Mouse (Mus musculus) kidney, postnatal 0 days (tissue): ENCODE data around the gene 5031410I06Rik. TPM values are rescaled to one million over a fixed set of nuclear protein-coding genes. Genes with fewer than 3 reads are reported as not detected.
"Not testable (repeated sequence)": the region's sequence is repeated elsewhere in the genome, so short reads cannot be mapped to it uniquely, and the experiment has no call there.

Source experiments
- ATAC-seq: fragments of 200-750 bp; cut with Nextera tagmentation; replicated peaks from 2 replicates; pipeline ENCODE4 v1.8.0; 2017; ENCODE audit warnings: low read depth, moderate number of reproducible peaks, moderate TSS enrichment, moderate library complexity; ENCODE audit not compliant: low FRiP score
- DNase-seq: peaks from one replicate; pipeline ENCODE4 v3.0.0-alpha.2; 2016; ENCODE audit warnings: low spot score
- H3K27ac ChIP-seq: fragments of 300-500 bp; sonication (generic); 2 replicates; pipeline ENCODE4 v1.5.1; 2014; ENCODE audit warnings: mild to moderate bottlenecking
- H3K27me3 ChIP-seq: fragments of 300-500 bp; sonication (generic); 2 replicates; pipeline ENCODE4 v1.6.1; 2014; ENCODE audit warnings: low read length, mixed read lengths; ENCODE audit not compliant: insufficient read depth
- H3K36me3 ChIP-seq: fragments of 300-500 bp; sonication (generic); 2 replicates; pipeline ENCODE4 v1.6.1; 2014; ENCODE audit warnings: low read length, mixed read lengths; ENCODE audit not compliant: insufficient read depth
- H3K4me1 ChIP-seq: fragments of 300-500 bp; sonication (generic); replicated peaks from 2 replicates; pipeline ENCODE4 v1.6.1; 2014; ENCODE audit warnings: antibody characterized with exemption, low read length, mixed read lengths; ENCODE audit not compliant: insufficient read depth
- H3K4me2 ChIP-seq: fragments of 300-500 bp; sonication (generic); 2 replicates; pipeline ENCODE4 v1.6.1; 2014; ENCODE audit warnings: mild to moderate bottlenecking, low read length, moderate library complexity, mixed read lengths
- H3K4me3 ChIP-seq: fragments of 300-500 bp; sonication (generic); replicated peaks from 2 replicates; pipeline ENCODE4 v1.5.1; 2014; ENCODE audit warnings: low read depth, low read length
- H3K9ac ChIP-seq: fragments of 300-500 bp; sonication (generic); 2 replicates; pipeline ENCODE4 v1.6.1; 2014; ENCODE audit warnings: low read depth, low read length
- H3K9me3 ChIP-seq: fragments of 300-500 bp; sonication (generic); replicated peaks from 2 replicates; pipeline ENCODE4 v1.6.1; 2016; ENCODE audit warnings: low read length, inconsistent platforms, mixed read lengths
- CTCF ChIP-seq: IDR thresholded peaks from 2 replicates; pipeline ENCODE4 v1.5.1; 2016; ENCODE audit warnings: antibody characterized with exemption, low read depth, mild to moderate bottlenecking, moderate library complexity
- WGBS: fragments of 180-500 bp; shearing (Covaris S2); extraction: QIAGEN DNeasy Blood & Tissue Kit; methylation state at CpG from one replicate; pipeline ENCODE4 v1.1.7; 2014; 5-methylcytosine and 5-hydroxymethylcytosine counted together
- polyA plus RNA-seq: library from polyadenylated mRNA; unstranded; fragments of >200 nt; fragmentation: Nextera tagmentation; extraction: Ambion mirVana; gene quantifications from 2 replicates; pipeline ENCODE4 v1.2.1, GENCODE M21; 2015

5031410I06Rik gene
- not detected in 2 replicates for polyA plus RNA-seq

- H3K4me3 ChIP-seq, H3K4me1 ChIP-seq, ATAC-seq, H3K9me3 ChIP-seq, H3K9ac ChIP-seq, H3K27me3 ChIP-seq, H3K4me2 ChIP-seq, H3K36me3 ChIP-seq, DNase-seq, H3K27ac ChIP-seq: not testable (repeated sequence)
- no CpG with 5 or more reads among the region's 3 CpGs for WGBS
Observed at GRCm38 (mm10) chr5:26105262-26105661, at the start of gene 5031410I06Rik. Gene 5031410I06Rik, minus strand, starts transcription at chr5:26105362.

- no peak for TF ChIP-seq CTCF
- H3K9me3 ChIP-seq: no peaks in the 10 kb centered on the region
- no peak overlapping the region for H3K27ac ChIP-seq
- H3K9ac ChIP-seq: no peak overlapping the region
- WGBS: 50% methylated on average over 6 of the region's 6 CpGs
- ATAC-seq: no peak
- H3K4me2 ChIP-seq: no peak overlapping the region
- H3K27me3 ChIP-seq: no peaks in the 10 kb centered on the region
- no peaks in the 10 kb centered on the region for H3K36me3 ChIP-seq
- peak; percentile 38 for DNase-seq
- H3K4me1 ChIP-seq: no peaks in the 10 kb centered on the region
- no peak overlapping the region for H3K4me3 ChIP-seq
Observed at GRCm38 (mm10) chr5:26142891-26143290, 37.7 kb upstream of the 5031410I06Rik start.

DNA sequence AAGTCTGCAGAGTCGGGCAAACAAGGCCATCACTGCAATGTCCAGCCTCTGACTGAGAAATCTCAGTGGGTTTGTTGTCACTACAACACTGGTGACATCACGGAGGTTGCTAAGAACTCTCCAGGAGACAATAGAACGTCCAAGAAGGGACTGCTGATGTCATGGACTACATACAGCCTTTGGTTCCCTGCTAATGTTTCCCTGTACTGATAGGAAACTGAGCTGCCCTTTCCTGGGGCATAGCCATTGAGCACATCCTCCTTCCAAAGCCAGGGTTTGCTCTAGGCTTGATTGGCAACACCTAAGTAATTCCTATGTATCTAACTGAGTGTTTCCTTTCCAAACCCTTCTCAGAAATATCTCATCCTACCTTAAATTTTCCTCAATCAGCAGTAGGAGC lies 16.2 kb upstream of the 5031410I06Rik start, which contains the start of gene Gm10220:
Gene Gm10220, minus strand, starts transcription at position 101 of the 400 bp plus-strand sequence.
- not testable (repeated sequence) for ATAC-seq, H3K36me3 ChIP-seq, H3K4me1 ChIP-seq, H3K4me2 ChIP-seq, H3K27me3 ChIP-seq, H3K27ac ChIP-seq, H3K9me3 ChIP-seq, H3K9ac ChIP-seq, H3K4me3 ChIP-seq, DNase-seq
- WGBS: no CpG with 5 or more reads among the region's 3 CpGs

DNA sequence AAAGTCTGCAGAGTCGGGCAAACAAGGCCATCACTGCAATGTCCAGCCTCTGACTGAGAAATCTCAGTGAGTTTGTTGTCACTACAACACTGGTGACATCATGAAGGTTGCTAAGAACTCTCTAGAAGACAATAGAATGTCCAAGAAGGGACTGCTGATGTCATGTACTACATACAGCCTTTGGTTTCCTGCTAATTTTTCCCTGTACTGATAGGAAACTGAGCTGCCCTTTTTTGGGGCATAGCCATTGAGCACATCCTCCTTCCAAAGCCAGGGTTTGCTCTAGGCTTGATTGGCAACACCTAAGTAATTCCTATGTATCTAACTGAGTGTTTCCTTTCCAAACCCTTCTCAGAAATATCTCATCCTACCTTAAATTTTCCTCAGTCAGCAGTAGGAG lies 16.0 kb downstream of the 5031410I06Rik start, which contains the start of gene Gm10471:
Gene Gm10471, minus strand, starts transcription at position 101 of the 400 bp plus-strand sequence.
- H3K27ac ChIP-seq, H3K4me3 ChIP-seq, ATAC-seq, H3K9ac ChIP-seq, H3K36me3 ChIP-seq, H3K27me3 ChIP-seq, H3K4me2 ChIP-seq, H3K9me3 ChIP-seq, DNase-seq, H3K4me1 ChIP-seq: not testable (repeated sequence)
- WGBS: 72% methylated on average over 1 of the region's 1 CpGs

- not testable (repeated sequence) for ATAC-seq, H3K4me3 ChIP-seq, H3K9me3 ChIP-seq, H3K4me2 ChIP-seq, H3K27me3 ChIP-seq, H3K36me3 ChIP-seq, H3K4me1 ChIP-seq, H3K27ac ChIP-seq, H3K9ac ChIP-seq
- DNase-seq: peak; percentile 1
Observed at GRCm38 (mm10) chr5:26079023-26079422, 26.1 kb downstream of the 5031410I06Rik start.

- no peaks in the 10 kb centered on the region for H3K36me3 ChIP-seq
- H3K9me3 ChIP-seq: no peaks in the 10 kb centered on the region
- no peak for DNase-seq
- no peak overlapping the region for H3K4me2 ChIP-seq
- H3K27me3 ChIP-seq: no peaks in the 10 kb centered on the region
- no peak for ATAC-seq
- WGBS: 90% methylated on average over 24 of the region's 24 CpGs
- H3K9ac ChIP-seq: no peak overlapping the region
- H3K4me1 ChIP-seq: no peaks in the 10 kb centered on the region
- H3K4me3 ChIP-seq: no peak overlapping the region
- TF ChIP-seq CTCF: no peak
- no peak overlapping the region for H3K27ac ChIP-seq
Observed at GRCm38 (mm10) chr5:26070716-26071115, 34.4 kb downstream of the 5031410I06Rik start.

DNA sequence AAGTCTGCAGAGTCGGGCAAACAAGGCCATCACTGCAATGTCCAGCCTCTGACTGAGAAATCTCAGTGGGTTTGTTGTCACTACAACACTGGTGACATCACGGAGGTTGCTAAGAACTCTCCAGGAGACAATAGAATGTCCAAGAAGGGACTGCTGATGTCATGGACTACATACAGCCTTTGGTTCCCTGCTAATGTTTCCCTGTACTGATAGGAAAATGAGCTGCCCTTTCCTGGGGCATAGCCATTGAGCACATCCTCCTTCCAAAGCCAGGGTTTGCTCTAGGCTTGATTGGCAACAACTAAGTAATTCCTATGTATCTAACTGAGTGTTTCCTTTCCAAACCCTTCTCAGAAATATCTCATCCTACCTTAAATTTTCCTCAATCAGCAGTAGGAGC lies 46.7 kb downstream of the 5031410I06Rik start, which contains the start of gene Gm7347:
Gene Gm7347, minus strand, starts transcription at position 101 of the 400 bp plus-strand sequence.
- not testable (repeated sequence) for DNase-seq, H3K4me3 ChIP-seq, H3K4me2 ChIP-seq, H3K27ac ChIP-seq, H3K9me3 ChIP-seq, H3K36me3 ChIP-seq, ATAC-seq, H3K9ac ChIP-seq, H3K27me3 ChIP-seq, H3K4me1 ChIP-seq
- no CpG with 5 or more reads among the region's 2 CpGs for WGBS

Other genes starting within 250 kb of the 5031410I06Rik start
- gene Gm21663, start 163.0 kb downstream of the 5031410I06Rik start, polyA plus RNA-seq: not detected in 2 replicates
- not detected in 2 replicates for gene Gm21671, start 150.9 kb downstream of the 5031410I06Rik start, polyA plus RNA-seq
- gene Gm21680, start 132.7 kb downstream of the 5031410I06Rik start, polyA plus RNA-seq: not detected in 2 replicates
- gene Gm21698, start 116.7 kb downstream of the 5031410I06Rik start, polyA plus RNA-seq: not detected in 2 replicates
- 0.05 TPM in 1 of 2 replicates, not detected in the other for gene Gm1979, start 100.6 kb downstream of the 5031410I06Rik start, polyA plus RNA-seq
- not detected in 2 replicates for gene Gm5862, start 82.4 kb downstream of the 5031410I06Rik start, polyA plus RNA-seq
- not detected in 2 replicates for gene Speer4a, start 65.8 kb downstream of the 5031410I06Rik start, polyA plus RNA-seq
- gene Gm7347, start 46.8 kb downstream of the 5031410I06Rik start, polyA plus RNA-seq: not detected in 2 replicates
- not detected in 2 replicates for gene Gm10471, start 16.1 kb downstream of the 5031410I06Rik start, polyA plus RNA-seq
- not detected in 2 replicates for gene Gm10220, start 16.1 kb upstream of the 5031410I06Rik start, polyA plus RNA-seq
- not detected in 2 replicates for gene Gm7361, start 152.3 kb upstream of the 5031410I06Rik start, polyA plus RNA-seq